Mouse (Mus musculus): Measurements from ENCODE around the gene Tmem268.
A peak's percentile ranks its signal among the peaks of the same experiment; 100 is the strongest.

Gene Tmem268

GRCm38 (mm10) chr4:63600786-63601185 is 42.2 kb downstream of the Tmem268 start:
- no peak for DNase-seq (ENCODE audit: low read depth, low spot score)

DNA sequence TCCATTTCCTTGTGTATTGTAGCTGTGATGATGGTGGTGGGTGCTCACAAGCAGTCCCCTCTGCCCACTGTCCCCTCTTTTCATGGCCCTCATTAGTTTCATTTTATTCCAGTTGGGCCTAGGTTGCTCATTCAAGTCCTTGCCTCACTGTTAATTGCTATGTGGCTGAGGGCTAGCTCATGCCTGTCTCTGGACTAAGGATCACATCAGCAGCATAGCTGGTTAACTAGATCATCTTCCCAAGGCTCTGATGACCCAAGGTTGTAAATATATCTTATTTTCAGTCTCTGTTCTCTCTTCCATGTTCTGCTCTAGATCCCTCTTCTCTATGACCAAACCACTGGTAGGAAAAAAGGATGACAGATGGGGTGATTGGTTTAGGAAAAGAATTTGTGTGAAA is 42.7 kb downstream of the Tmem268 start:
- no peak for DNase-seq (ENCODE audit: low read depth, low spot score)

GRCm38 (mm10) chr4:63604945-63605344 is 46.4 kb downstream of the Tmem268 start, which contains the start of gene Gm11213:
Gene Gm11213, minus strand, starts transcription at chr4:63605261.
- no peak for DNase-seq (ENCODE audit: low read depth, low spot score)

- no peak for DNase-seq (ENCODE audit: low read depth, low spot score)
Measured at GRCm38 (mm10) chr4:63605545-63605944, 47.0 kb downstream of the Tmem268 start.

- no peak for DNase-seq (ENCODE audit: low read depth, low spot score)
Measured at GRCm38 (mm10) chr4:63605968-63606367, 47.4 kb downstream of the Tmem268 start.

DNA sequence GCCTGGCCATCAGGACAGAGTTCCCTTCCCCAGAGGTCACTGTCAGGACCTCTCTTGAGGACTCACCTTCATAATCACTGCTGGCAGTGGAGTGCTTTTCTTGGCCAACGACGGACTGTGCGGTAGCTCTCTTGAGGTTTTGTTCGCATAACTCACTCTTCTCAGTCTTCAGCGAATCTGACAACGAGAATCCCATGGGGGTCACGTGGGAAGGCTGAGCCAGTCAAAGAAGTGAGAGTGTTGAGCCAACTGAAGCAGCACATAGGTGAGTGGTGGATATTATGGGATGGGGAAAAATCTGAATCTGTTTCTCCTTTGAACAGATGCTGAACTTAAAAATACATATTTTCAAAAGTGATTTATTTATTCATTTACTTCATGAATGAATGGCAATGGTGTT is 49.8 kb downstream of the Tmem268 start:
- no peak for DNase-seq (ENCODE audit: low read depth, low spot score)

GRCm38 (mm10) chr4:63621861-63622260 is 63.3 kb downstream of the Tmem268 start:
- DNase-seq (ENCODE audit: low read depth, low spot score): peak; percentile 35

DNA sequence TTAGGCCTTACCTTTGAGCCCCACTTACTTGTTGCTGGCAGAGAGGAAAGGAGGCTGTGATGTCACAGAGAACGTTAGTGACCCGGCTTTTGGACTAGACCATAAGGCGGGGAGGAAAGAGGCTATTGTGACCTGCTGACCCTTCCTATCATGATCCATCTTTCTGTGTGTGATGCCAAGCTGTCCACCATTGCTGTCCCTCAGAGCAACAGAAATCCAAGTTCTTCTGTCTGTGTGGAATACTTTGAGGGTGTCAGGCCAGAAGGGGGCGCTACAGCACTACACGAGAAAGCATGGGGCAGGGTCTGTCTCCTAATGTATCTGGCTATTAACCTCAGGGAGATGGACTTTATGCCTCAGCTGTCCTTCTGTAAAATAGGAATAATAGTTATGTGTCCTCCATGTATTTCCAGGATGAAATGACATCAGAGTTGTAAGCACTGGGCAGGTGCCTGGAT is 63.8 kb downstream of the Tmem268 start, which contains the start of gene Tex48:
Gene Tex48 (minus strand): TSS at position 51 of the 458 bp plus-strand sequence.
- peak; percentile 75 for DNase-seq (ENCODE audit: low read depth, low spot score)

DNA sequence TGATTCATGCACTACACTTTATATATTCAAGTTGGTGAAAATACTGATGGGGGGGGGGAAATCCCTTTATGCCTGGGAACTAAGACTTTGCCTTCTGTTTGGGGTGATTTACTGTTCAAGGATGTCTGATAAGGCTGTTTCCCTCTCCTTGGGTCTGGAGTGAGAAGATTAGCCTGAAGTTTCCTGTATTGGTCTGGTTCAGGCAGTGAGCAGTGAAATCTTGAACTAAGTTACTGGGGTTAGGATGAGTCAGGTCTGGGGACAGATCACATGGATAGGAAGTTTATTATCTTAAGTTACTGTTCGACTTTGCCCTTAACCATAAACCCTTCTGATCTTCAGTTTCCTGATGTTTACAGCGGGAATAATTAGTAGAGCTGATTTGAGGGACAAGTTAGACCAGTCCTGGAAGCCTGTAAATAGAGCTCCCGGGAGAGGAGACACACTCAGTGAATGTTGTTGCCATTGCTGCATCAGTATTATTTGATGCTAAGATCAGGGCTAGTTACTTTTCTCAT is 67.0 kb downstream of the Tmem268 start:
- DNase-seq (ENCODE audit: low read depth, low spot score): no peak

- peak; percentile 27 for DNase-seq (ENCODE audit: low read depth, low spot score)
Measured at GRCm38 (mm10) chr4:63627111-63627510, 68.5 kb downstream of the Tmem268 start.

DNA sequence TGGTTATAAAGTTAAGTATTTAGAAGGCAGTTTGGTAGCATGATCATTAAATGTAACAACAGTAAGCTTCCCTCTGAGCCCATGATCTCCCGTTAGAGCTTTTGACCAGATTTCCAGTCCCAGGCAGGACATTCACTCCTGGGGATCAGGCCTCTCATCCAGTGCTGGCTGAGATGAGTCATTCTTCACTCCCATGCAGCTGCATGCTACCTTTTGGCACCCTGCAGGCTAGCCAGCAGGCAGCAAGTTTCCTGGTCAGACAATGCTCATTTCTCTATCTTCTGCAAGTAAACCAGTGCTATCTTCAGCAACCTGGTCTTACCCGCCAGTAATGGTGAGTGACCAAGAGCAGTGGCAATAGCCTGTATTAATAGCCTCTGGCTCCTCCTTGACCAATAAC is 74.6 kb downstream of the Tmem268 start:
- DNase-seq (ENCODE audit: low read depth, low spot score): no peak

Measured in CD4-positive, CD25-positive, alpha-beta regulatory T cell, adult 2 months (primary cell).